Mouse (Mus musculus): Measurements from ENCODE around the gene Nacc1. TPM values are rescaled to one million over a fixed set of nuclear protein-coding genes. Genes with fewer than 3 reads are reported as not detected.

Gene Nacc1
- total and polyA plus RNA-seq, 2 experiments: 5.3 to 32.6 TPM

DNA sequence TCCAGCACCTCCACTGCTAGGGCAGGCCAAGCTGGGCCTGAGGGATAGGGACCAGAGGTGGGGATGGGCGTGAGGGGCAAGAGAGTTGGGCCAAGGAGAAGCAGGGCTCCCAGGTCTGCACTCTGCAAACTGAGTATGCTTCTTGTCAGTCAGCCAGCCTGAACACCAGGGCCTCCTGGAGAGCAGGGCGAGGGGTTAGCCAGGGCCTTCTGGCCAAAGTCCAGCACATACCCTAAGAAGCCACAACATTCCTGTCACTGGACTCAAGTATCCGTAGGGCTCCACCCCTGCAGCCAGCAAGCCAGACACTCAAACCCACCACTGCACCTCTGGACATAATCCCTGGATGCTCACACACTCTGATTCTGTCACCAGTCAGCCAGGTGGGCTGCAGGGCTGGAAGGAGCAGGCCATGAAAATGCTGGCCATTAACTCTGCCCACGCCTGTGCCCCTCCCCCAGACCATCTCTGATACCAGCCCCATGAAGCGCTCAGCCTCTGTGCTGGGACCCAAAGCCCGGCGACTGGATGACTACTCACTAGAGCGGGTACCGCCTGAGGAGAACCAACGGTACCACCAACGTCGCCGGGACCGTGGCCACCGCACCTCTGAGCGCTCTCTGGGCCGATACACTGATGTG lies 51.5 kb downstream of the Nacc1 start:
- WGBS: 93% methylated on average over 17 of the region's 17 CpGs
- H3K9ac ChIP-seq (ENCODE audit: low read depth, low read length): no peak overlapping the region
- no peak for DNase-seq (ENCODE audit: extremely low read depth, low read depth, low spot score)
- TF ChIP-seq CTCF (IDR thresholded peaks at IDR 0.05; ENCODE audit: low read depth, low read length) (no peak), POLR2A (IDR thresholded peaks at IDR 0.05; ENCODE audit: extremely low read depth, insufficient read depth, low read length) (no peak)
- H3K27me3 ChIP-seq (ENCODE audit: control insufficient read depth, insufficient read depth, low read length): no peaks in the 10 kb centered on the region
- no peak overlapping the region for H3K4me3 ChIP-seq (ENCODE audit: insufficient read depth, low read depth, low read length)
- H3K4me1 ChIP-seq (ENCODE audit: control insufficient read depth, insufficient read depth, low read length): peaks cover 2% of the 10 kb centered on the region; the same call in 1 of the 2 replicates
- no peaks in the 10 kb centered on the region for H3K79me2 ChIP-seq (ENCODE audit: control insufficient read depth, insufficient read depth, low read length)
- H3K27ac ChIP-seq (replicated peaks; ENCODE audit: insufficient read depth, low read depth, low read length): no peak overlapping the region
- H3K36me3 ChIP-seq (ENCODE audit: control insufficient read depth, insufficient read depth, low read length): no peaks in the 10 kb centered on the region

DNA sequence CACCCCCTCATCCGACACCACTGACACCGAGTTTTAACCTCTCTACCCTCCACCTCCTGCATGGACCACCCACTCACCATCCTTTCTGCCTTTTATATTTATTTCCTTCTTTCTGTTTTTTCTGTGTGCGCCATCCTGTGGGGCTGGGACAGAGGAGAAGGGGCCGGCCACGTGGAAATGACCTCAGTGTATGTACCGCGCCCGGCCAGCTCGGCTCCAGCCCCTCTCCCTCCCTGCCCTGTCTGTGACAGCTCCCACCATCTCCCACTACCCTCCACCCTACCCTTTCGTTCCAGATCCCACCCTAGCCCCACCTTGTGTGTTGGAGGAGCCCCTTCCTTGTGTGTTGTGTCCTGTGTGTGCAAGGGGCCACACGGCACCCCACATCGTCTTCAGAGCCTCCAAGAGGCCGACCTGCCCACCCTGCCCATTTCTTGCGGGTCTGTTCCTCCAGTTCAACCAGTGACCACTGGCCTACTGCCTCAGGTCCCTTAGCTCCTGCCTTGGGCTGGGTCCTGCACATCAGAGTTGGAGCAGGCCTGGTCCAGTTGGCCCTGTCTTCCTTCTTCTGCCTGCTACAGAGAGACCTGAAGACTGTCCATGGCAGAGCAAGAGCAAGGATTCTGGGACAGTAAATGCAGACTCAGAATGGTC lies 52.1 kb downstream of the Nacc1 start:
- WGBS: 84% methylated on average over 14 of the region's 14 CpGs
- Histone ChIP-seq H3K79me2 (ENCODE audit: control insufficient read depth, insufficient read depth, low read length) (no peaks in the 10 kb centered on the region), H3K4me3 (ENCODE audit: insufficient read depth, low read depth, low read length) (no peak overlapping the region), H3K27me3 (ENCODE audit: control insufficient read depth, insufficient read depth, low read length) (no peaks in the 10 kb centered on the region), H3K36me3 (ENCODE audit: control insufficient read depth, insufficient read depth, low read length) (no peaks in the 10 kb centered on the region), H3K4me1 (ENCODE audit: control insufficient read depth, insufficient read depth, low read length) (peaks cover 2% of the 10 kb centered on the region; the same call in 1 of the 2 replicates), H3K9ac (ENCODE audit: low read depth, low read length) (no peak overlapping the region), H3K27ac (replicated peaks; ENCODE audit: insufficient read depth, low read depth, low read length) (no peak overlapping the region)
- no peak for DNase-seq (ENCODE audit: extremely low read depth, low read depth, low spot score)
- TF ChIP-seq CTCF (IDR thresholded peaks at IDR 0.05; ENCODE audit: low read depth, low read length) (no peak), POLR2A (IDR thresholded peaks at IDR 0.05; ENCODE audit: extremely low read depth, insufficient read depth, low read length) (no peak)

DNA sequence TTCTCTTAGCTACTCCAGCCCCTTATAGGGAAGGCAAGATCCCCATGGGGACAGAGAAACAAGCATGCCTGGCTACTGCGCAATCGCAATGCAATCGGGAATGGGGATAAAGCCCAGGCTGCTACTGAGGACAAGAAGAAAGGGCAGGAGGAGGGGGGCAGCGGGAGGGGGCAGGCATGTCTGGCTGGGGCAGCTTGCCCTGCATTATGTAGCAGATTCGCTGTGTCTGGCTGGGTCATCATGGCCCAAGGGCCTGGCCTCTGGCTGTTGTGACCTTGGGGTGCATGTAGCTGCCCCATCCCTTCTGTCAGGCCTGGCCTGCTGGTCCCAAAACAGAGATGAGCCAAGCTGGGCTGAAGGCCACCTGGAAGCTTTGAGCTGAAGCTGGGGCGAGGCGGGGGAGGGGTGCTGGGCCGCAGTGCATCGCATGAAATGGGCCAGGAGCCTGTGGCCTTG lies 52.8 kb downstream of the Nacc1 start:
- H3K36me3 ChIP-seq (ENCODE audit: control insufficient read depth, insufficient read depth, low read length): no peaks in the 10 kb centered on the region
- no peak overlapping the region for H3K27ac ChIP-seq (replicated peaks; ENCODE audit: insufficient read depth, low read depth, low read length)
- TF ChIP-seq CTCF (IDR thresholded peaks at IDR 0.05; ENCODE audit: low read depth, low read length) (no peak), POLR2A (IDR thresholded peaks at IDR 0.05; ENCODE audit: extremely low read depth, insufficient read depth, low read length) (no peak)
- DNase-seq (ENCODE audit: extremely low read depth, low read depth, low spot score): no peak
- 51% methylated on average over 9 of the region's 9 CpGs for WGBS
- no peaks in the 10 kb centered on the region for H3K27me3 ChIP-seq (ENCODE audit: control insufficient read depth, insufficient read depth, low read length)
- no peak overlapping the region for H3K9ac ChIP-seq (ENCODE audit: low read depth, low read length)
- H3K79me2 ChIP-seq (ENCODE audit: control insufficient read depth, insufficient read depth, low read length): no peaks in the 10 kb centered on the region
- H3K4me1 ChIP-seq (ENCODE audit: control insufficient read depth, insufficient read depth, low read length): no peaks in the 10 kb centered on the region
- H3K4me3 ChIP-seq (ENCODE audit: insufficient read depth, low read depth, low read length): no peak overlapping the region

DNA sequence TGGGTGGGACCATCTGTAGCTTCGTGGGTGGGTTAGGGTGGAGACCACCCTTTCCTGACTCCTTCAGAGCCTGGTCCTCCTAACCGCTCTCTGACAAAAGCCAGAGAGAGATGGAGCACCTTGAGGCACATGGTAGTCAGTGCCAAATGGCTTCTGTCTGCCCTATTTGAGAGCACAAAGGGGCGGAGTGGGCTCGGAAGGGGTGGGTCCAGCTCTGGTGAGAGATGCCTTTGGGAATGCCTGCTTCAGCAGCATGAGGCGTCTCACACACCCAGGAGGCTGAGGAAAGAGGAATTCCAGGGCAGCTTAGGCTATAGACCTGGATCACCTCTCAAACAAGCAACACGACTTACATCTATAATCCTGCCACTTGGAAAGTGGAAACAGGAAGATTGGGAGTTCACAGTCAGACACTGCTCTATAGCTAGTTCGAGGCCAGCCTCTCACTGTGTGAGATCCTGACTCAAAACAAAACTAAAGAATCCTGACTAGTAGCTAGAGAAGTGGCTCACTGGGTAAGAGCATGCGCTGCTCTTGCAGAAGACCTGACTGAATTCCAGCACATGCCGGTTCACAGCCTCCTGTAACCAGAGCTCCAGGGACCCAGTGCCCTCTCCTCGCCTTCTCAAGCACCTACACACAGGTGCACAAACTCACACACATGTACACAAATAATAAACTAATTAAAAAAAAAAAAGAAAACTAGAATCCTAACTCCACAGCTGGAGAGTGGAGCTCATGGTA lies 53.6 kb downstream of the Nacc1 start:
- H3K27me3 ChIP-seq (ENCODE audit: control insufficient read depth, insufficient read depth, low read length): no peaks in the 10 kb centered on the region
- TF ChIP-seq POLR2A (IDR thresholded peaks at IDR 0.05; ENCODE audit: extremely low read depth, insufficient read depth, low read length) (no peak), CTCF (IDR thresholded peaks at IDR 0.05; ENCODE audit: low read depth, low read length) (no peak)
- H3K4me3 ChIP-seq (ENCODE audit: insufficient read depth, low read depth, low read length): no peak overlapping the region
- H3K4me1 ChIP-seq (ENCODE audit: control insufficient read depth, insufficient read depth, low read length): no peaks in the 10 kb centered on the region
- H3K79me2 ChIP-seq (ENCODE audit: control insufficient read depth, insufficient read depth, low read length): no peaks in the 10 kb centered on the region
- no peak for DNase-seq (ENCODE audit: extremely low read depth, low read depth, low spot score)
- no peak overlapping the region for H3K27ac ChIP-seq (replicated peaks; ENCODE audit: insufficient read depth, low read depth, low read length)
- 62% methylated on average over 10 of the region's 10 CpGs for WGBS
- H3K36me3 ChIP-seq (ENCODE audit: control insufficient read depth, insufficient read depth, low read length): no peaks in the 10 kb centered on the region
- no peak overlapping the region for H3K9ac ChIP-seq (ENCODE audit: low read depth, low read length)

DNA sequence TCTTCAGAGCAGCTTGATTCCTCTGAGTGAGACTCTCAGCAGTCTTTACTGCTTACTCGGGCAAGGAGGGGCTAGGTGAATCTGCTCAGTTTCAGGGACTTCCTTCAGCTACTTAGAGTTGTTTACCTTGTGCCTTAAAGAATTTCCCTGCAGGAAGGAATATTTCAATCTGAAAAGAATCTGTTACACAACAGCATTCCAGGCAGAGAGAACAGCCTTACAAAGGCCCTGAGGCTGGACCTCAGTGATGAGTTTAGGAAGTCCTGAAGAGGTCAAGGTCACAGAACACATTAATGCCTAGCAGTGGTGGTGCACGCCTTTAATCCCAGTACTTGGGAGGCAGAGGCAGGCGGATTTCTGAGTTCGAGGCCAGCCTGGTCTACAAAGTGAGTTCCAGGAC lies 55.8 kb downstream of the Nacc1 start:
- H3K27ac ChIP-seq (replicated peaks; ENCODE audit: insufficient read depth, low read depth, low read length): no peak overlapping the region
- TF ChIP-seq POLR2A (IDR thresholded peaks at IDR 0.05; ENCODE audit: extremely low read depth, insufficient read depth, low read length) (no peak), CTCF (IDR thresholded peaks at IDR 0.05; ENCODE audit: low read depth, low read length) (no peak)
- no peaks in the 10 kb centered on the region for H3K36me3 ChIP-seq (ENCODE audit: control insufficient read depth, insufficient read depth, low read length)
- 92% methylated on average over 4 of the region's 4 CpGs for WGBS
- H3K79me2 ChIP-seq (ENCODE audit: control insufficient read depth, insufficient read depth, low read length): no peaks in the 10 kb centered on the region
- no peaks in the 10 kb centered on the region for H3K4me1 ChIP-seq (ENCODE audit: control insufficient read depth, insufficient read depth, low read length)
- no peak overlapping the region for H3K4me3 ChIP-seq (ENCODE audit: insufficient read depth, low read depth, low read length)
- H3K27me3 ChIP-seq (ENCODE audit: control insufficient read depth, insufficient read depth, low read length): no peaks in the 10 kb centered on the region
- DNase-seq (ENCODE audit: extremely low read depth, low read depth, low spot score): no peak
- H3K9ac ChIP-seq (ENCODE audit: low read depth, low read length): no peak overlapping the region

All from liver, adult 2 months (tissue).